Mouse (Mus musculus) B cell, adult 62 days (primary cell): Measurements from ENCODE around the gene Yif1a. TPM values are rescaled to one million over a fixed set of nuclear protein-coding genes. Genes with fewer than 3 reads are reported as not detected.

Experiments
- total RNA-seq: library from RNA; stranded (reverse); gene quantifications from 4 replicates; pipeline ENCODE4 v1.2.4, GENCODE M21; 2023

Yif1a gene
- 31.0 to 32.1 TPM (median 31.7 TPM) in 4 replicates for total RNA-seq

GRCm38 (mm10) chr19:5087884-5088728 is at the start of gene Yif1a:
Gene Yif1a, plus strand, starts transcription at chr19:5088538.

GRCm38 (mm10) chr19:5038709-5039156 is 49.6 kb upstream of the Yif1a start, which contains the start of the genes B4gat1 and AC124502.3:
Gene B4gat1, plus strand, starts transcription at chr19:5038826.
Gene AC124502.3, plus strand, starts transcription at chr19:5038891.

GRCm38 (mm10) chr19:5040862-5041523 is 47.3 kb upstream of the Yif1a start, which contains the start of gene Brms1:
Gene Brms1, plus strand, starts transcription at chr19:5041354.

GRCm38 (mm10) chr19:5050047-5050905 is 38.1 kb upstream of the Yif1a start, which contains the start of gene Rin1:
Gene Rin1, plus strand, starts transcription at chr19:5050481.

GRCm38 (mm10) chr19:5067867-5068569 is 20.3 kb upstream of the Yif1a start, which contains the start of gene Cd248:
Gene Cd248, plus strand, starts transcription at chr19:5068078.

GRCm38 (mm10) chr19:5085145-5085863 is 3.0 kb upstream of the Yif1a start, which contains the start of gene Tmem151a:
Gene Tmem151a, minus strand, starts transcription at chr19:5085531.

GRCm38 (mm10) chr19:5098363-5099143 is 10.2 kb downstream of the Yif1a start, which contains the start of gene Cnih2:
Gene Cnih2, minus strand, starts transcription at chr19:5098521.

GRCm38 (mm10) chr19:5106731-5107191 is 18.4 kb downstream of the Yif1a start, which contains the start of gene Rab1b:
Gene Rab1b, minus strand, starts transcription at chr19:5107072.

GRCm38 (mm10) chr19:5118384-5118698 is 30.0 kb downstream of the Yif1a start, which contains the start of gene Klc2:
Gene Klc2, minus strand, starts transcription at chr19:5118560.

Other genes starting within 250 kb of the Yif1a start
- gene Ccs, start 249.2 kb upstream of the Yif1a start, total RNA-seq: 17.3 to 22.6 TPM (median 21.8 TPM) in 4 replicates
- not detected in 4 replicates for gene Ccdc87, start 249.2 kb upstream of the Yif1a start, total RNA-seq
- gene Ctsf, start 233.4 kb upstream of the Yif1a start, total RNA-seq: 0.88 to 1.8 TPM (median 1.5 TPM) in 4 replicates
- not detected in 4 replicates for gene Actn3, start 210.6 kb upstream of the Yif1a start, total RNA-seq
- gene Zdhhc24, start 209.9 kb upstream of the Yif1a start, total RNA-seq: 7.5 to 11.4 TPM (median 9.0 TPM) in 4 replicates
- 2.5 to 3.7 TPM (median 2.6 TPM) in 4 replicates for gene Bbs1, start 181.9 kb upstream of the Yif1a start, total RNA-seq
- gene Dpp3, start 160.3 kb upstream of the Yif1a start, total RNA-seq: 65.2 to 87.2 TPM (median 74.8 TPM) in 4 replicates
- 1.5 to 2.5 TPM (median 2.0 TPM) in 4 replicates for gene Peli3, start 145.4 kb upstream of the Yif1a start, total RNA-seq
- 24.7 to 38.8 TPM (median 33.6 TPM) in 4 replicates for gene Mrpl11, start 126.4 kb upstream of the Yif1a start, total RNA-seq
- gene Npas4, start 98.2 kb upstream of the Yif1a start, total RNA-seq: not detected in 4 replicates
- gene Slc29a2, start 64.7 kb upstream of the Yif1a start, total RNA-seq: 2.2 to 7.1 TPM (median 4.2 TPM) in 4 replicates
- gene B4gat1, start 49.7 kb upstream of the Yif1a start, total RNA-seq: 2.3 to 4.9 TPM (median 3.2 TPM) in 4 replicates
- 0.37 to 2.7 TPM (median 1.3 TPM) in 4 replicates for gene AC124502.3, start 49.6 kb upstream of the Yif1a start, total RNA-seq
- 59.2 to 73.9 TPM (median 68.5 TPM) in 4 replicates for gene Brms1, start 47.2 kb upstream of the Yif1a start, total RNA-seq
- 3.0 to 3.9 TPM (median 3.3 TPM) in 4 replicates for gene Rin1, start 38.1 kb upstream of the Yif1a start, total RNA-seq
- gene Cd248, start 20.5 kb upstream of the Yif1a start, total RNA-seq: not detected in 4 replicates
- 0.15 to 2.9 TPM (median 0.31 TPM) in 3 of 4 replicates, not detected in the other for gene Tmem151a, start 3.0 kb upstream of the Yif1a start, total RNA-seq
- 0.86 to 1.6 TPM (median 1.3 TPM) in 4 replicates for gene Cnih2, start 10.0 kb downstream of the Yif1a start, total RNA-seq
- 96.5 to 104 TPM (median 103 TPM) in 4 replicates for gene Rab1b, start 18.5 kb downstream of the Yif1a start, total RNA-seq
- 34.4 to 45.7 TPM (median 38.8 TPM) in 4 replicates for gene Klc2, start 30.0 kb downstream of the Yif1a start, total RNA-seq
- gene Pacs1, start 184.6 kb downstream of the Yif1a start, total RNA-seq: 72.0 to 82.2 TPM (median 75.3 TPM) in 4 replicates
- 307 to 329 TPM (median 311 TPM) in 4 replicates for gene Sf3b2, start 206.9 kb downstream of the Yif1a start, total RNA-seq
- not detected in 4 replicates for gene Gal3st3, start 209.8 kb downstream of the Yif1a start, total RNA-seq
- not detected in 4 replicates for gene Catsper1, start 247.2 kb downstream of the Yif1a start, total RNA-seq